Mouse (Mus musculus) liver, embryonic 15.5 days (tissue): ENCODE results near the gene Rpn1. TPM values are rescaled to one million over a fixed set of nuclear protein-coding genes. Genes with fewer than 3 reads are reported as not detected.
A peak's percentile ranks its signal among the peaks of the same experiment; 100 is the strongest.

Source experiments
- ATAC-seq: fragments of 200-750 bp; cut with Nextera tagmentation; 2 replicates; pipeline ENCODE4 v1.8.0; 2017; ENCODE audit warnings: moderate number of reproducible peaks, mild to moderate bottlenecking, moderate library complexity; ENCODE audit not compliant: insufficient read depth
- H3K27ac ChIP-seq: fragments of 300-500 bp; sonication (generic); replicated peaks from 2 replicates; pipeline ENCODE4 v1.5.1; 2015; ENCODE audit warnings: mild to moderate bottlenecking, inconsistent platforms
- H3K27me3 ChIP-seq: fragments of 300-500 bp; sonication (generic); 2 replicates; pipeline ENCODE4 v1.6.1; 2015; ENCODE audit warnings: mild to moderate bottlenecking, inconsistent platforms
- H3K36me3 ChIP-seq: fragments of 300-500 bp; sonication (generic); replicated peaks from 2 replicates; pipeline ENCODE4 v1.6.1; 2015; ENCODE audit warnings: moderate library complexity, mild to moderate bottlenecking, inconsistent platforms
- H3K4me1 ChIP-seq: fragments of 300-500 bp; sonication (generic); replicated peaks from 2 replicates; pipeline ENCODE4 v1.6.1; 2015; ENCODE audit warnings: inconsistent platforms
- H3K4me2 ChIP-seq: fragments of 300-500 bp; sonication (generic); 2 replicates; pipeline ENCODE4 v1.6.1; 2015; ENCODE audit warnings: moderate library complexity, mild to moderate bottlenecking, inconsistent platforms
- H3K4me3 ChIP-seq: fragments of 300-500 bp; sonication (generic); replicated peaks from 2 replicates; pipeline ENCODE4 v1.5.1; 2015; ENCODE audit warnings: mild to moderate bottlenecking, inconsistent platforms
- H3K9ac ChIP-seq: fragments of 300-500 bp; sonication (generic); 2 replicates; pipeline ENCODE4 v1.6.1; 2015; ENCODE audit warnings: moderate library complexity, mild to moderate bottlenecking, inconsistent platforms
- H3K9me3 ChIP-seq: fragments of 300-500 bp; sonication (generic); replicated peaks from 2 replicates; pipeline ENCODE4 v1.6.1; 2016; ENCODE audit warnings: inconsistent platforms
- WGBS: fragments of 180-500 bp; shearing (Covaris S2); methylation state at CpG from one replicate; pipeline ENCODE4 v1.1.7; 2015; ENCODE audit warnings: mixed read lengths; ENCODE audit not compliant: insufficient replicate concordance; 5-methylcytosine and 5-hydroxymethylcytosine counted together
- microRNA-seq: library from miRNA; unstranded; fragments of <30 nt; microRNA quantifications from one replicate; pipeline ENCODE4, GENCODE M21; 2016
- polyA plus RNA-seq: library from polyadenylated mRNA; unstranded; fragments of >200 nt; fragmentation: Nextera tagmentation; extraction: Ambion mirVana; gene quantifications from 2 replicates; pipeline ENCODE4 v1.2.1, GENCODE M21; 2015

Rpn1 gene
- polyA plus RNA-seq, 1 experiment from 2014 or later = 181 TPM

DNA sequence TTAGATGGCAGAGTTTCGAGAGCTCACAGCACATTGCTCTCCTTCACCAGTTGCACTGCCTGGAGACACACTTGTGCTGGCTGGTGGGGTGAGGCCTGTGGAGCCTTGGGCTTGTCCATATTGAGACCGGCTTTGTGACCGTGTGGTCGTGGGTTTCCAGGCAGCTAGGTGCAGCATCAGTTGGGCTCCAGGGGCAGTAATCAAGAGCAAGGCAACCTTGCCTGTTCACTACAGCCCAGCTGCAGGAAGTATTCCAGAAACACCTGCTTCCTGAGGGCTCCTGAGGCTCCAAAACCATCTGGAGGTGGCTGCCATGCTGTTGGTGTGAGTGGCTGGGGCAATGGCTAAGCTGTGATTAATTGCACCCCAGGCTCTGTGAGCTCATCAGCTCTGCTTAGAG is 61.5 kb downstream of the Rpn1 start:
- no peak overlapping the region for H3K9ac ChIP-seq

DNA sequence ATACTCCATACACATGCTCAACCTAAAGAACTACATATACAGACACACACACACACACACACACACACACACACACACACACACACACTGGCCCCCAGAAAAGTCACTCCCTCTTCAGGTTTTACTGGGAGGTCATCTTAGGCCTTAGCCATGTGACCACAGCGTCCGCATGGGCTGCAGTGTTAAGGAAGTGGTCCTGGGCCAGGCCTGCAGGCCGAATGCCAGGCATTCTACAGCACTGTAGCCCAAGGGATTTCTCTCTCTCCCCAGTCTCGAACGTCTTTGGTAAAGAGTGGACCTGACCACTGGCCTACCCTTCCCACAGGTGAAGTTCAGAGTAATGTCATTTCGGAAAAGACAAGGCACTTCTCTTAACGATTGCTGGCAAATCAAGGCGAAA is 62.3 kb downstream of the Rpn1 start:
- no peaks in the 10 kb centered on the region for H3K9me3 ChIP-seq
- H3K4me1 ChIP-seq = no peaks in the 10 kb centered on the region
- ATAC-seq = no peak
- no peaks in the 10 kb centered on the region for H3K27me3 ChIP-seq
- WGBS = 61% methylated on average over 8 of the region's 8 CpGs
- H3K4me3 ChIP-seq = no peak overlapping the region
- H3K36me3 ChIP-seq = no peaks in the 10 kb centered on the region
- no peak overlapping the region for H3K4me2 ChIP-seq
- no peak overlapping the region for H3K9ac ChIP-seq
- no peak overlapping the region for H3K27ac ChIP-seq

More for the DNA sequence above, 61.5 kb downstream of the Rpn1 start:
- Histone ChIP-seq H3K4me1 (no peaks in the 10 kb centered on the region), H3K4me2 (no peak overlapping the region), H3K27ac (no peak overlapping the region), H3K4me3 (no peak overlapping the region), H3K36me3 (no peaks in the 10 kb centered on the region), H3K27me3 (no peaks in the 10 kb centered on the region), H3K9me3 (no peaks in the 10 kb centered on the region)
- ATAC-seq = no peak
- 54% methylated on average over 4 of the region's 4 CpGs for WGBS

DNA sequence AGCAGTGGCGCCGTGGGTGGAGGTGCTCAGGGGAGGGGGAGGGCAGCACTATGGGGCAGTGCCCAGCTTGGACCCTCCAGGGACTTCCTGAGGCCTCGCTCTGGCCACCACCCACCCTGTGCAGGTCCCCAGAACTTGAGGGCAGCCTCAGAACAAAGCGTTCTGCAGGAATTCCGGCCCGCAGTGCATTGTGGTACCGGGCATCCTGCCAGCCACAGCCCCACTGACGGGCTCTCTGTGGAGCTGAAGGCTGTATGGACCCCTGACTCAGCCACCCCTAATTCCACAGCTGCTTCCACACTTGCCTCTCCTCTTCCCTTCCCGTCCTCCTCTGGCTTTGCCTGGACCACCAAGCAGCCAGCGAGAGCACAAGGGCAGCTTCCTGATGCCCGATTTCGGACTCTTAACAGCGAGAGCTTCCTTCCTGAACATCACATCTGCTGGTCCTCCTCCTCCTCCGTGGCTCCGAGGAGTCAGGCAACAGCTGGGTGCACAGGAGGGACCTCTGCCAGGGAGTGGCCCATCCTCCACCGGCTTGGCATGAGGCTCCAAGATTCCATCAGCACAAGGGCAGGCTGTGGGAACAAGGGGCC is 63.2 kb downstream of the Rpn1 start:
- peak; percentile 15; the same call in 1 of the 2 replicates for ATAC-seq
- 44% methylated on average over 16 of the region's 16 CpGs for WGBS

DNA sequence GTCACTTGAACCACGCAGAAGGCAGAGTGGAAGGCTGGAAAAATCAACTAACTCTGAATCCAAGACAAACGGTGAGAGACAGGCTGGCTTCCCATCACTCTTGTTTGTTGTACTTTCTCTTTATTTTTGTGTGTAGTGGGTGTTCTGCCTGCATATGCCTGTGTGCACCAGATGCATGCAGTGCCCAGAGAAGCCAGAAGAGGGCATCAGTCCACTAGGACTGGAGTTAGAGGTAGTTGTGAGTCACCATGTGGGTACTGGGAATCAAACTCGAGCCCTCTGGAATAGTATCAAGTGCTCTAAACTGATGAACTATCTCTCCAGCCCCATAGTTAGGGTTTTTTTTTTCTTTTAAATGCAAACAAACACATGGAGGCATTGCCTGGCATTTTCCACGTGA is 67.1 kb downstream of the Rpn1 start:
- H3K4me3 ChIP-seq = no peak overlapping the region
- H3K9ac ChIP-seq = no peak overlapping the region
- no peaks in the 10 kb centered on the region for H3K9me3 ChIP-seq
- peaks cover 5% of the 10 kb centered on the region; the same call in 1 of the 2 replicates for H3K27me3 ChIP-seq
- H3K4me2 ChIP-seq = no peak overlapping the region
- H3K4me1 ChIP-seq = peaks cover 15% of the 10 kb centered on the region
- H3K27ac ChIP-seq = no peak overlapping the region
- 62% methylated on average over 4 of the region's 4 CpGs for WGBS
- H3K36me3 ChIP-seq = no peaks in the 10 kb centered on the region
- no peak for ATAC-seq

More for the DNA sequence above, 63.2 kb downstream of the Rpn1 start:
- Histone ChIP-seq H3K4me3 (no peak overlapping the region), H3K4me2 (no peak overlapping the region), H3K9me3 (no peaks in the 10 kb centered on the region), H3K9ac (no peak overlapping the region), H3K27ac (no peak overlapping the region), H3K4me1 (no peaks in the 10 kb centered on the region), H3K27me3 (peaks cover 3% of the 10 kb centered on the region; the same call in 1 of the 2 replicates), H3K36me3 (no peaks in the 10 kb centered on the region)

DNA sequence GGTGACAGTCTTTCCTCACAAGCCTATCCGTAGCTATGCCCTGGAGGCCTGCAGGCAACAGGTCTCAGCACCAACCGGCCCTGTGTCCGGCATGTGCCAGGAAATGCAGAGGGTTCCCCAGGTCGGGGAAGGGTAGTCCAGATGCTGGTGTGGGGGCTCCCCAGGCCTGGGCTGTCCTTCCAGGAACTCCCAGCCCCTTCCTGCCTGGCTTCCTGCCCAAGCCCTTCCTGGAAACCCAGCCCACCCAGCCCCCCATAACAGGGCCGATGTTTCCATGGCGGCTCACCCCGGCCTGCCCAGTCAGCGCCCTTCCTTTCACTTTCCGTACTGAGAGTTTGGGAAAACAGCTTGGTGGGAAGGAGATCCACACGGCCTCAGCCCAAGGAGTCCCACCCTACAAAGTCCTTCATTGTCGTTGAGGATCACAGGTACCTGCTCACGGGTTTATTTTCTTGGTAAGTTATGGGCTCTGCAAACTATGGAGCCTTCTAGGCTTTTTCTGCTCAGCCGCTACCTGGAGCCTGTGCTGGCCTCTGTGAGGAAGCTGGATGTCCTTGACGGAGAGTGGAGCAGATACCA is 67.9 kb downstream of the Rpn1 start:
- H3K4me1 ChIP-seq = peaks cover 15% of the 10 kb centered on the region
- H3K36me3 ChIP-seq = no peaks in the 10 kb centered on the region
- no peak overlapping the region for H3K4me3 ChIP-seq
- no peaks in the 10 kb centered on the region for H3K9me3 ChIP-seq
- H3K4me2 ChIP-seq = peak overlapping the region; percentile 8; the same call in 1 of the 2 replicates
- no peak overlapping the region for H3K27ac ChIP-seq
- no peak overlapping the region for H3K9ac ChIP-seq
- ATAC-seq = no peak
- 42% methylated on average over 14 of the region's 14 CpGs for WGBS
- H3K27me3 ChIP-seq = peaks cover 5% of the 10 kb centered on the region; the same call in 1 of the 2 replicates

DNA sequence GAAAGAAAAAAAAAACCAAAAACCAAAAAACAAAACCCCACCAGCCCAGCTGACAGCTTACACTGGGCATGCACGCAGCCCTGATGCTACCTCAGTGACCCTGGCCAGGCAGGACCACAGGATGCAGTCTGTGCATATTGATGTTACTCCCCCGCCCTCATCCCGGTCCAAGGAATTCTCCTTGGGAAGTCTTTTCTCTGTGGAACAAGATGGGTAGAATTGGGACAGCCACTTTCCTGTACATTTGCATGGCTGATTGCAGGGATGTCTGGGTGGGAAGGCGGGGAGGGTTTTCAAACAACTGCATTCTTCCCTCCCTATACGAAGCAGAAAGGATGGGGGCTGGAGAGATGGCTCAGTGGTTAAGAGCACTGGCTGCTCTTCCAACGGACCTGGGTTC is 68.7 kb downstream of the Rpn1 start:
- WGBS = 61% methylated on average over 6 of the region's 6 CpGs
- ATAC-seq = no peak
- H3K4me2 ChIP-seq = no peak overlapping the region
- peaks cover 5% of the 10 kb centered on the region; the same call in 1 of the 2 replicates for H3K27me3 ChIP-seq
- no peak overlapping the region for H3K9ac ChIP-seq
- H3K4me1 ChIP-seq = peaks cover 15% of the 10 kb centered on the region
- no peak overlapping the region for H3K27ac ChIP-seq
- no peak overlapping the region for H3K4me3 ChIP-seq
- no peaks in the 10 kb centered on the region for H3K9me3 ChIP-seq
- H3K36me3 ChIP-seq = no peaks in the 10 kb centered on the region

Small RNA genes lying within 50 kb of the gene (microRNA-seq; reads per million reads assigned to microRNA genes)
- gene Mir6376 = not detected

Other genes starting within 250 kb of the Rpn1 start
- 3.0 and 4.1 TPM in 2 replicates for gene Gm45140, start 248.7 kb upstream of the Rpn1 start, polyA plus RNA-seq
- 21.7 and 24.1 TPM in 2 replicates for gene Isy1, start 245.7 kb upstream of the Rpn1 start, polyA plus RNA-seq
- 526 and 529 TPM in 2 replicates for gene Cnbp, start 233.4 kb upstream of the Rpn1 start, polyA plus RNA-seq
- gene Copg1, start 196.7 kb upstream of the Rpn1 start, polyA plus RNA-seq = 56.2 and 61.2 TPM in 2 replicates
- gene Hmces, start 170.5 kb upstream of the Rpn1 start, polyA plus RNA-seq = 18.9 and 19.2 TPM in 2 replicates
- gene H1fx, start 102.8 kb upstream of the Rpn1 start, polyA plus RNA-seq = 2.9 and 3.2 TPM in 2 replicates
- 110 and 117 TPM in 2 replicates for gene Rab7, start 39.2 kb upstream of the Rpn1 start, polyA plus RNA-seq
- 3.5 and 5.2 TPM in 2 replicates for gene Gata2, start 109.4 kb downstream of the Rpn1 start, polyA plus RNA-seq
- gene Dnajb8, start 137.8 kb downstream of the Rpn1 start, polyA plus RNA-seq = not detected in 2 replicates